In the genomic region with DNA sequence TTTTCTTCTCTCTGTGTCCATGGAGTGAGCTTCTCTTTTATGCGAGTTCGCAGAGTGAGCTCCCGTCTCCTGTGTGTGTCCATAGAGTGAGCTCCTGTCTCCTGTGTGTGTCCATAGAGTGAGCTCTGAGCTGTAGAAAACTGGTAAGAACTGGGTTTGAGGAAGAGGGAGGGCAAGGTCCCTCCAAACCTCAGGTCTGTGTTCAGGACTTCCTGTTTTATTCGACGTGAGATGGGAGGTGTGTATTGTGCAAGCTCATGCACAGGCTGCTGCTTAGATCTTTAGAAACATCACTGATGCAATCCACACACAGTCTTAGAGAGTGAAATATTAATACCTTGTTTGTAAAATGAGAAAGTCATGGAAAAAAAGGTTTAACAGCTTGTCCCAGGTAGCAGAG, we compare ENCODE assay signal across 16 mouse cellular contexts.
"Had no signal": no experiment of that assay in that cellular context is flagged by ENCODE, and none has a peak within 500 bp of the region (broad histone marks: within the 10 kb centered on the region; RNA-seq: fewer than 3 reads in every experiment).

No protein-coding gene starts in this region.

- H3K27ac ChIP-seq: kidney, postnatal 0 days; limb, embryonic 13.5 days; liver, embryonic 14.5 days; midbrain, embryonic 12.5 days; neural tube, embryonic 15.5 days; stomach, postnatal 0 days had no signal

- H3K36me3 ChIP-seq: limb, embryonic 13.5 days had no signal

- H3K4me3 ChIP-seq: limb, embryonic 13.5 days; megakaryocyte, embryonic 14.5 days; midbrain, embryonic 12.5 days; myocyte; neural tube, embryonic 15.5 days had no signal

- H3K9me3 ChIP-seq: midbrain, embryonic 12.5 days; neural tube, embryonic 15.5 days had no signal

- DNase-seq: kidney, adult 11 months; kidney, adult 9 months; kidney, postnatal 36 days; left cerebral cortex, postnatal 4 days; lung, embryonic 14.5 days; lung, postnatal 36 days; right cerebral cortex, postnatal 14 days; thymus, postnatal 4 days had no signal

- H3K27me3 ChIP-seq: limb, embryonic 13.5 days; megakaryocyte, embryonic 14.5 days; midbrain, embryonic 12.5 days; neural tube, embryonic 15.5 days had no signal

- H3K9ac ChIP-seq: limb, embryonic 13.5 days; liver, embryonic 14.5 days; lung, embryonic 14.5 days; midbrain, embryonic 12.5 days; neural tube, embryonic 15.5 days had no signal

- H3K4me1 ChIP-seq: limb, embryonic 13.5 days; megakaryocyte, embryonic 14.5 days; midbrain, embryonic 12.5 days; neural tube, embryonic 15.5 days had no signal

- H3K4me2 ChIP-seq: limb, embryonic 13.5 days; lung, embryonic 14.5 days; midbrain, embryonic 12.5 days; neural tube, embryonic 15.5 days had no signal
